Mouse (Mus musculus): ENCODE results near the gene Tmem159.
A peak's percentile ranks its signal among the peaks of the same experiment; 100 is the strongest.

The Tmem159 gene

GRCm38 (mm10) chr7:120102164-120102972 is at the start of gene Tmem159:
Tmem159 (plus strand) TSS chr7:120102353.
- peak; percentile 90 for DNase-seq (ENCODE audit: low read depth)

- no peak for DNase-seq (ENCODE audit: low read depth)
Observed at GRCm38 (mm10) chr7:120054016-120054415, 48.1 kb upstream of the Tmem159 start.

GRCm38 (mm10) chr7:120055479-120055878 is 46.7 kb upstream of the Tmem159 start:
- peak; percentile 22 for DNase-seq (ENCODE audit: low read depth)

- DNase-seq (ENCODE audit: low read depth) = peak; percentile 3
Observed at GRCm38 (mm10) chr7:120064045-120064444, 38.1 kb upstream of the Tmem159 start.

GRCm38 (mm10) chr7:120068114-120068513 is 34.0 kb upstream of the Tmem159 start:
- no peak for DNase-seq (ENCODE audit: low read depth)

- DNase-seq (ENCODE audit: low read depth) = no peak
Observed at GRCm38 (mm10) chr7:120069164-120069563, 33.0 kb upstream of the Tmem159 start.

GRCm38 (mm10) chr7:120080177-120080576 is 22.0 kb upstream of the Tmem159 start:
- DNase-seq (ENCODE audit: low read depth) = no peak

GRCm38 (mm10) chr7:120093033-120093432 is 9.1 kb upstream of the Tmem159 start:
- no peak for DNase-seq (ENCODE audit: low read depth)

- DNase-seq (ENCODE audit: low read depth) = no peak
Observed at GRCm38 (mm10) chr7:120094216-120094615, 7.9 kb upstream of the Tmem159 start.

GRCm38 (mm10) chr7:120095180-120095579 is 7.0 kb upstream of the Tmem159 start, which contains the start of gene Dnah3:
Dnah3 (minus strand) TSS chr7:120095280.
- no peak for DNase-seq (ENCODE audit: low read depth)

GRCm38 (mm10) chr7:120097845-120098244 is 4.3 kb upstream of the Tmem159 start:
- peak; percentile 73 for DNase-seq (ENCODE audit: low read depth)

- DNase-seq (ENCODE audit: low read depth) = peak; percentile 67
Observed at GRCm38 (mm10) chr7:120098403-120098802, 3.8 kb upstream of the Tmem159 start.

- DNase-seq (ENCODE audit: low read depth) = no peak
Observed at GRCm38 (mm10) chr7:120103019-120103567, 940 bp downstream of the Tmem159 start.

GRCm38 (mm10) chr7:120104975-120105374 is 2.8 kb downstream of the Tmem159 start:
- peak; percentile 57 for DNase-seq (ENCODE audit: low read depth)

GRCm38 (mm10) chr7:120106356-120106755 is 4.2 kb downstream of the Tmem159 start:
- peak; percentile 40 for DNase-seq (ENCODE audit: low read depth)

GRCm38 (mm10) chr7:120109676-120110075 is 7.5 kb downstream of the Tmem159 start:
- DNase-seq (ENCODE audit: low read depth) = no peak

- no peak for DNase-seq (ENCODE audit: low read depth)
Observed at GRCm38 (mm10) chr7:120116976-120117375, 14.8 kb downstream of the Tmem159 start.

- DNase-seq (ENCODE audit: low read depth) = no peak
Observed at GRCm38 (mm10) chr7:120117529-120117928, 15.4 kb downstream of the Tmem159 start.

- DNase-seq (ENCODE audit: low read depth) = peak; percentile 29
Observed at GRCm38 (mm10) chr7:120123776-120124175, 21.6 kb downstream of the Tmem159 start.

- DNase-seq (ENCODE audit: low read depth) = peak; percentile 73
Observed at GRCm38 (mm10) chr7:120124844-120125243, 22.7 kb downstream of the Tmem159 start.

GRCm38 (mm10) chr7:120126976-120127685 is 25.0 kb downstream of the Tmem159 start:
- DNase-seq (ENCODE audit: low read depth) = no peak

- DNase-seq (ENCODE audit: low read depth) = no peak
Observed at GRCm38 (mm10) chr7:120127686-120128059, 25.5 kb downstream of the Tmem159 start.

- peak; percentile 3 for DNase-seq (ENCODE audit: low read depth)
Observed at GRCm38 (mm10) chr7:120128951-120129350, 26.8 kb downstream of the Tmem159 start.
